Mouse (Mus musculus) liver, embryonic 13.5 days (tissue): Measurements from ENCODE around the gene Olfr452. TPM values are rescaled to one million over a fixed set of nuclear protein-coding genes. Genes with fewer than 3 reads are reported as not detected.

Source experiments
- ATAC-seq: fragments of 200-750 bp; cut with Nextera tagmentation; 2 replicates; pipeline ENCODE4 v1.8.0; 2017; ENCODE audit warnings: low read depth, mild to moderate bottlenecking, moderate number of reproducible peaks, moderate library complexity
- DNase-seq: peaks from one replicate; pipeline ENCODE4 v3.0.0; 2022
- H3K27ac ChIP-seq: fragments of 300-500 bp; sonication (generic); 2 replicates; pipeline ENCODE4 v1.5.1; 2015; ENCODE audit warnings: moderate library complexity, mild to moderate bottlenecking, inconsistent platforms
- H3K27me3 ChIP-seq: fragments of 300-500 bp; sonication (generic); 2 replicates; pipeline ENCODE4 v1.6.1; 2015; ENCODE audit warnings: mild to moderate bottlenecking, inconsistent platforms
- H3K36me3 ChIP-seq: fragments of 300-500 bp; sonication (generic); 2 replicates; pipeline ENCODE4 v1.6.1; 2015; ENCODE audit warnings: mild to moderate bottlenecking, inconsistent platforms
- H3K4me1 ChIP-seq: fragments of 300-500 bp; sonication (generic); replicated peaks from 2 replicates; pipeline ENCODE4 v1.6.1; 2015; ENCODE audit warnings: inconsistent platforms
- H3K4me2 ChIP-seq: fragments of 300-500 bp; sonication (generic); 2 replicates; pipeline ENCODE4 v1.6.1; 2015; ENCODE audit warnings: inconsistent platforms, mild to moderate bottlenecking, moderate library complexity
- H3K4me3 ChIP-seq: fragments of 300-500 bp; sonication (generic); replicated peaks from 2 replicates; pipeline ENCODE4 v1.5.1; 2015; ENCODE audit warnings: mild to moderate bottlenecking, inconsistent platforms
- H3K9ac ChIP-seq: fragments of 300-500 bp; sonication (generic); 2 replicates; pipeline ENCODE4 v1.6.1; 2015; ENCODE audit warnings: mild to moderate bottlenecking, inconsistent platforms
- H3K9me3 ChIP-seq: fragments of 300-500 bp; sonication (generic); replicated peaks from 2 replicates; pipeline ENCODE4 v1.6.1; 2016; ENCODE audit warnings: inconsistent platforms
- WGBS: fragments of 180-500 bp; shearing (Covaris S2); methylation state at CpG from one replicate; pipeline ENCODE4 v1.1.7; 2015; ENCODE audit not compliant: insufficient replicate concordance; 5-methylcytosine and 5-hydroxymethylcytosine counted together
- polyA plus RNA-seq: library from polyadenylated mRNA; unstranded; fragments of >200 nt; fragmentation: Nextera tagmentation; extraction: Ambion mirVana; gene quantifications from 2 replicates; pipeline ENCODE4 v1.2.1, GENCODE M21; 2015

Gene Olfr452
- polyA plus RNA-seq, result not detected in 2 replicates

- no peak within 1 kb of the TSS for H3K4me2 ChIP-seq
- no peaks in the 10 kb centered on the region for H3K27me3 ChIP-seq
- no peaks in the 10 kb centered on the region for H3K9me3 ChIP-seq
- no peak within 1 kb of the TSS for H3K9ac ChIP-seq
- DNase-seq, result no peak
- no peaks in the 10 kb centered on the region for H3K4me1 ChIP-seq
- ATAC-seq, result no peak
- no peak within 1 kb of the TSS for H3K27ac ChIP-seq
- no peaks in the 10 kb centered on the region for H3K36me3 ChIP-seq
- no peak within 1 kb of the TSS for H3K4me3 ChIP-seq
These were observed at the start of gene Olfr452 for GRCm38 (mm10) chr6:42784793-42785192. Gene Olfr452 (plus strand): TSS chr6:42785093.

DNA sequence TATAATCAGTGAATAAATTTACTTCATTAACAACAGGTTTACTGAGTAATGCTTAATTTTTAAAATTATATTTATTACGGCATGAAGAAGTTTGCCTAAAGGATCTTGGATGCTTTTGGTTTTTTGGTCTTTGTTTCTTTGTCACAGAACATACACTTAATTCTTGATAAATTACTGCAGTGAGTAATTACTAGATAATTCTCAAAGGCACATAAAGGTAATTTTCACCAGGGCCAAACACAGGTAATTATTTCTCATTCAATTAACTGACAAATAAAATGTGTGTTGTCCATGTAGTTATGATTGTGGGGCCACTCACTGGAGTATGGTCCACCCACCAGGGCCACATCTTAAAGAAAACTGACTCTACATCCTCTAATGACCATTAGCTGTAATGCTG lies 45.8 kb upstream of the Olfr452 start, which contains the start of gene Olfr453:
Gene Olfr453 (plus strand): TSS at position 301 of the 400 bp plus-strand sequence.
- 69% methylated on average over 1 of the region's 1 CpGs for WGBS
- DNase-seq (no peak), ATAC-seq (no peak)
- Histone ChIP-seq H3K4me1 (no peaks in the 10 kb centered on the region), H3K36me3 (no peaks in the 10 kb centered on the region), H3K27ac (no peak within 1 kb of the TSS), H3K9me3 (no peaks in the 10 kb centered on the region), H3K9ac (no peak within 1 kb of the TSS), H3K27me3 (no peaks in the 10 kb centered on the region), H3K4me3 (no peak within 1 kb of the TSS), H3K4me2 (no peak within 1 kb of the TSS)

DNA sequence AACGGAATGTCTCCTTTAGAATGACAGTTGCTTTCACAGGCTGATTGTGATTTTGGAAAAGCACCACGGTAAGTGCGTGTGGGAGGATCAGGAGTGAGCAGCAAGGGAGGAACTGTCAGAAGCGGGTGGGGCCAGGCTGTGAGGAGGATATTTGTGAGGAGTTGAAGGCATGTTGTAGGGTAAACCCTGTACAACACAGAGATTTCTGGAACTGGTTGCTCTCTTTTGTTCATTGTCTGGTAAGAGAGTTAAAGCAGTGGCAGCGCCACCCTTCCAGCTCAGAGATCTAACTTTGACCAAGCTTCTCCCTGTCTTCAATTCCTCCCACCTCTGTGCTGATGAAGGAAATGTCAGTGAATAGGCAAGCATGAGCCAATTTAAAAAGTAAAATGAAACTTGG lies 42.6 kb upstream of the Olfr452 start:
- Histone ChIP-seq H3K9ac (no peak overlapping the region), H3K4me2 (no peak overlapping the region), H3K27ac (no peak overlapping the region), H3K4me1 (no peaks in the 10 kb centered on the region), H3K4me3 (no peak overlapping the region), H3K36me3 (no peaks in the 10 kb centered on the region), H3K9me3 (no peaks in the 10 kb centered on the region), H3K27me3 (no peaks in the 10 kb centered on the region)
- DNase-seq (no peak), ATAC-seq (no peak)
- WGBS, result 57% methylated on average over 5 of the region's 5 CpGs

GRCm38 (mm10) chr6:42747846-42748245 lies 37.0 kb upstream of the Olfr452 start:
- H3K9me3 ChIP-seq, result no peaks in the 10 kb centered on the region
- no peak overlapping the region for H3K4me3 ChIP-seq
- H3K27me3 ChIP-seq, result no peaks in the 10 kb centered on the region
- no peak overlapping the region for H3K9ac ChIP-seq
- no peak for DNase-seq
- no peaks in the 10 kb centered on the region for H3K36me3 ChIP-seq
- H3K4me1 ChIP-seq, result no peaks in the 10 kb centered on the region
- H3K27ac ChIP-seq, result no peak overlapping the region
- H3K4me2 ChIP-seq, result no peak overlapping the region
- no peak for ATAC-seq

- Histone ChIP-seq H3K27me3 (no peaks in the 10 kb centered on the region), H3K4me1 (no peaks in the 10 kb centered on the region), H3K9ac (no peak within 1 kb of the TSS), H3K36me3 (no peaks in the 10 kb centered on the region), H3K27ac (no peak within 1 kb of the TSS), H3K4me3 (no peak within 1 kb of the TSS), H3K4me2 (no peak within 1 kb of the TSS), H3K9me3 (no peaks in the 10 kb centered on the region)
- ATAC-seq (no peak), DNase-seq (no peak)
- WGBS, result 36% methylated on average over 1 of the region's 1 CpGs
These were observed 28.8 kb upstream of the Olfr452 start, which contains the start of gene Olfr38 for GRCm38 (mm10) chr6:42756104-42756503. Gene Olfr38 (plus strand): TSS chr6:42756404.

DNA sequence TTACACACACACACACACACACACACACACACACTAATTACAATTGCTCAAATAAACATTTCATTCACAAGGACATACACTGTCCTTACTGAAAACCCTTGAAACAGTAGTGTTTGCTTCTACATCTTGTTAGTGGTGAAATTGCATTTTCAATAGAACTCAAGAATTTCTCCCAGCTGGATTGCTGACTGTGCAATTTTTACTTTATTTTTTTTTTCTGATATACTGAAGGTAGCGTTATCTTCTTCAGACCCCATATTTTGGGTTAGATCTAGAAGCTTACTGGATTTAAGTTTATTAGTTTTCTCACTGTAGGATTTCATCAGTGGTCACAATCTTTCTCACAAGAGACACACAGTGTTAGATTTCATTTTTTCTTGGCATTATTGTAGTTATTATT lies 7.8 kb upstream of the Olfr452 start:
- H3K4me1 ChIP-seq, result no peaks in the 10 kb centered on the region
- no peak overlapping the region for H3K4me2 ChIP-seq
- H3K9me3 ChIP-seq, result no peaks in the 10 kb centered on the region
- no peak overlapping the region for H3K4me3 ChIP-seq
- no peaks in the 10 kb centered on the region for H3K27me3 ChIP-seq
- WGBS, result 76% methylated on average over 1 of the region's 1 CpGs
- ATAC-seq, result no peak
- no peak overlapping the region for H3K27ac ChIP-seq
- DNase-seq, result no peak
- H3K36me3 ChIP-seq, result no peaks in the 10 kb centered on the region
- H3K9ac ChIP-seq, result no peak overlapping the region

DNA sequence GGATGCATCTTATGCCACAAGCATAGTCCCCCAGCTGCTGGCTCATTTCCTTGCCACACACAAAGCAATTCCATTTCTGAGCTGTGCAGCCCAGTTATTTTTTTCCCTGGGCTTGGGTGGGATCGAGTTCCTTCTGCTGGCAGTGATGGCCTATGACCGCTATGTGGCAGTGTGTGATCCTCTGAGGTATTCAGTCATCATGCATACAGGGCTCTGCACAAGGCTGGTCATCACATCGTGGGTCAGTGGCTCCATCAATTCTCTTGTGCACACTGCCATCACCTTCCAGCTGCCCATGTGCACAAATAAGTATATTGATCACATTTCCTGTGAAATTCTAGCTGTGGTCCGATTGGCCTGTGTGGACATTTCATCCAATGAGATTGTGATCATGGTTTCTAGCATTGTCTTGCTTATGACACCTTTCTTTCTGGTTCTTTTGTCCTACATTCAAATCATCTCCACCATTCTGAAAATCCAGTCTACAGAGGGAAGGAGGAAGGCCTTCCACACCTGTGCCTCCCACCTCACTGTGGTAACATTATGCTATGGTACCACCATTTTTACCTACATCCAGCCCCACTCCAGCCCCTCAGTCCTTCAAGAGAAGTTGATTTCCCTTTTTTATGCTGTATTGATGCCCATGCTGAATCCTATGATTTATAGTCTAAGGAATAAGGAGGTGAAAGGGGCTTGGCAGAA lies 5.5 kb downstream of the Olfr452 start:
- Histone ChIP-seq H3K9me3 (no peaks in the 10 kb centered on the region), H3K4me3 (no peak overlapping the region), H3K4me2 (no peak overlapping the region), H3K27ac (no peak overlapping the region), H3K27me3 (no peaks in the 10 kb centered on the region), H3K9ac (no peak overlapping the region), H3K36me3 (no peaks in the 10 kb centered on the region), H3K4me1 (no peaks in the 10 kb centered on the region)
- ATAC-seq (no peak), DNase-seq (no peak)
- WGBS, result 38% methylated on average over 4 of the region's 4 CpGs

GRCm38 (mm10) chr6:42790949-42791556 lies 6.2 kb downstream of the Olfr452 start:
- no peaks in the 10 kb centered on the region for H3K36me3 ChIP-seq
- ATAC-seq, result no peak
- no peak overlapping the region for H3K4me2 ChIP-seq
- 64% methylated on average over 9 of the region's 9 CpGs for WGBS
- no peak for DNase-seq
- H3K27ac ChIP-seq, result no peak overlapping the region
- no peaks in the 10 kb centered on the region for H3K4me1 ChIP-seq
- no peak overlapping the region for H3K9ac ChIP-seq
- no peaks in the 10 kb centered on the region for H3K27me3 ChIP-seq
- H3K9me3 ChIP-seq, result no peaks in the 10 kb centered on the region
- no peak overlapping the region for H3K4me3 ChIP-seq

GRCm38 (mm10) chr6:42794982-42795381 lies 10.1 kb downstream of the Olfr452 start:
- Histone ChIP-seq H3K4me1 (no peaks in the 10 kb centered on the region), H3K4me2 (no peak overlapping the region), H3K9ac (no peak overlapping the region), H3K9me3 (no peaks in the 10 kb centered on the region), H3K36me3 (no peaks in the 10 kb centered on the region), H3K27ac (no peak overlapping the region), H3K27me3 (no peaks in the 10 kb centered on the region), H3K4me3 (no peak overlapping the region)
- ATAC-seq (no peak), DNase-seq (no peak)
- 75% methylated on average over 3 of the region's 3 CpGs for WGBS

DNA sequence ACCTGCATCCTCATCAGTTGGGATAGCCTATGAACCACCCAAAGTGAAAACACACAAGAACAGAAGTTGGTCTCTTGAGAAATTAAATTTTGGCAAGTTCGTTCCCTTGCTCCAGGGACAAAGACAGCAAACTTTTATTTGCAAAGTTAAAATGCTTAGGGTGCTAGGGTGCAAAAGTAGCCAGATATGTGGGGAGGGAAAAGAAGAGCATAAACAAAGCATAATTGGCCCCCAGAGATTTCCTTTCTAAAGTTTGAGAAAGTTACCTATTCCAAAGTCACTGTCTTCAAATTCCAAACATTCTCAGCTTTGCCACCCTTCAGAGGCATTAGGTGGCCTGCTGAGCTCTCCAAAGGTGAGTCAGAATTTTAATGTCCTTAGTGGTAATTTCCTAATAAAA lies 26.7 kb downstream of the Olfr452 start, which contains the start of gene Olfr450:
Gene Olfr450 (plus strand): TSS at position 301 of the 400 bp plus-strand sequence.
- no peaks in the 10 kb centered on the region for H3K36me3 ChIP-seq
- no peak within 1 kb of the TSS for H3K4me3 ChIP-seq
- 70% methylated on average over 1 of the region's 1 CpGs for WGBS
- no peaks in the 10 kb centered on the region for H3K27me3 ChIP-seq
- H3K9ac ChIP-seq, result no peak within 1 kb of the TSS
- H3K9me3 ChIP-seq, result no peaks in the 10 kb centered on the region
- no peaks in the 10 kb centered on the region for H3K4me1 ChIP-seq
- DNase-seq (no peak), ATAC-seq (no peak)
- H3K4me2 ChIP-seq, result no peak within 1 kb of the TSS
- no peak within 1 kb of the TSS for H3K27ac ChIP-seq

GRCm38 (mm10) chr6:42834084-42834483 lies 49.2 kb downstream of the Olfr452 start, which contains the start of gene Olfr449:
Gene Olfr449 (plus strand): TSS chr6:42834384.
- ATAC-seq (no peak), DNase-seq (no peak)
- no peaks in the 10 kb centered on the region for H3K27me3 ChIP-seq
- H3K4me2 ChIP-seq, result no peak within 1 kb of the TSS
- no peaks in the 10 kb centered on the region for H3K36me3 ChIP-seq
- no peaks in the 10 kb centered on the region for H3K4me1 ChIP-seq
- H3K27ac ChIP-seq, result no peak within 1 kb of the TSS
- no peaks in the 10 kb centered on the region for H3K9me3 ChIP-seq
- H3K9ac ChIP-seq, result no peak within 1 kb of the TSS
- no peak within 1 kb of the TSS for H3K4me3 ChIP-seq
